Mouse (Mus musculus) fibroblast of lung, adult 2 months (primary cell): ENCODE measurements at regions not wholly inside any gene's neighbourhood (a gene's known extent, or its start where the extent isn't known, plus 50 kb on each side); places are given as distances from the start of the nearest gene placed in this dataset.

Source experiments
- DNase-seq: peaks from one replicate; pipeline ENCODE4 v3.0.0-alpha.2; 2011; ENCODE audit warnings: low read depth

GRCm38 (mm10) chr7:71488016-71488650 is 136.8 kb upstream of the Gm10295 start:
- DNase-seq, result no peak

GRCm38 (mm10) chr7:71475383-71475782 is 124.1 kb upstream of the Gm10295 start:
- DNase-seq, result peak; percentile 28

- no peak for DNase-seq
Observed at GRCm38 (mm10) chr7:71472384-71473141, 121.3 kb upstream of the Gm10295 start.

- no peak for DNase-seq
Observed at GRCm38 (mm10) chr7:71471658-71472383, 120.5 kb upstream of the Gm10295 start.

- DNase-seq, result no peak
Observed at GRCm38 (mm10) chr7:71471319-71471657, 120.0 kb upstream of the Gm10295 start.

DNA sequence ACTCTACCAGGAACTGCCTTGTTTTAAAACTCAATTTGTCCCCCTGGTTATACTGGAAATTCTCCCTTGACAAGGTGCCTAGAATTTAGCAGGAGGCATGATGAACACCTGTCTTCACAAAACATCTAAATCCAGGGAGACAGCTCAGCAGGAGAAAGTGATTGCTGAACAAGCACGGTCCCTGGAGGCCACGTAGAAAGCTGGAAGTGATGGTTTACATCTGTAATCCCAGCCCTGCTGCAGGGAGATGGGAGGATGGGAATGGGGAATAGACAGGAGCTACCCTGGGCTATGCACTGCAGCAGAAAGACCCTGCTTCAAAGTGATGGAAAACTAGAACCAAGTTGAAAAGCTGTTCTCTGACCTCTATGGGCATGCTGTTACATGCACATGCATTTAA is 119.1 kb upstream of the Gm10295 start:
- no peak for DNase-seq

GRCm38 (mm10) chr7:71469951-71470350 is 118.7 kb upstream of the Gm10295 start:
- DNase-seq, result no peak

GRCm38 (mm10) chr7:71467436-71468127 is 116.3 kb upstream of the Gm10295 start:
- DNase-seq, result no peak

GRCm38 (mm10) chr7:71464127-71464526 is 112.8 kb upstream of the Gm10295 start:
- DNase-seq, result no peak

GRCm38 (mm10) chr7:71463565-71463964 is 112.3 kb upstream of the Gm10295 start:
- no peak for DNase-seq

- DNase-seq, result no peak
Observed at GRCm38 (mm10) chr7:71459805-71460204, 108.5 kb upstream of the Gm10295 start.

GRCm38 (mm10) chr7:71458104-71458754 is 106.9 kb upstream of the Gm10295 start:
- DNase-seq, result no peak

- no peak for DNase-seq
Observed at GRCm38 (mm10) chr7:71457409-71458103, 106.3 kb upstream of the Gm10295 start.

DNA sequence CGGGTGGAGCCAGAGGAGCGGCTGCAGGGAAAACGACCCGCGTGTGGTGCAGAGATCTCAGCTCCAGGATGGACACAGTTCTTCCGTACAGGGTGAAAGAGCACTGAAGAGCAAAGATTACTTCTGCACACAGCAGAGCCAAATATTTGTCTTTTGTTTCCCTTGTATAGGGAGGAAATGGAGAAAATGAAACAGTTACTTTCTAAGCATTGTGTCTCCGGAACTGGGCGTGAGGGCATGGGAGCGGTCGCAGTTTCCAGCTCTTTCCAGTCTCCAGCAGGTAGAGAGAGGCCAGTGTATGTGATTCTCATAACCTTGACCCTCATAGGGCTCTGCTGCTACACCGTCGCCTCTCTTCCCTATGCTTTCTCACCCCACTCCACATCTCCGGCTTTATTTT is 105.1 kb upstream of the Gm10295 start:
- DNase-seq, result no peak

DNA sequence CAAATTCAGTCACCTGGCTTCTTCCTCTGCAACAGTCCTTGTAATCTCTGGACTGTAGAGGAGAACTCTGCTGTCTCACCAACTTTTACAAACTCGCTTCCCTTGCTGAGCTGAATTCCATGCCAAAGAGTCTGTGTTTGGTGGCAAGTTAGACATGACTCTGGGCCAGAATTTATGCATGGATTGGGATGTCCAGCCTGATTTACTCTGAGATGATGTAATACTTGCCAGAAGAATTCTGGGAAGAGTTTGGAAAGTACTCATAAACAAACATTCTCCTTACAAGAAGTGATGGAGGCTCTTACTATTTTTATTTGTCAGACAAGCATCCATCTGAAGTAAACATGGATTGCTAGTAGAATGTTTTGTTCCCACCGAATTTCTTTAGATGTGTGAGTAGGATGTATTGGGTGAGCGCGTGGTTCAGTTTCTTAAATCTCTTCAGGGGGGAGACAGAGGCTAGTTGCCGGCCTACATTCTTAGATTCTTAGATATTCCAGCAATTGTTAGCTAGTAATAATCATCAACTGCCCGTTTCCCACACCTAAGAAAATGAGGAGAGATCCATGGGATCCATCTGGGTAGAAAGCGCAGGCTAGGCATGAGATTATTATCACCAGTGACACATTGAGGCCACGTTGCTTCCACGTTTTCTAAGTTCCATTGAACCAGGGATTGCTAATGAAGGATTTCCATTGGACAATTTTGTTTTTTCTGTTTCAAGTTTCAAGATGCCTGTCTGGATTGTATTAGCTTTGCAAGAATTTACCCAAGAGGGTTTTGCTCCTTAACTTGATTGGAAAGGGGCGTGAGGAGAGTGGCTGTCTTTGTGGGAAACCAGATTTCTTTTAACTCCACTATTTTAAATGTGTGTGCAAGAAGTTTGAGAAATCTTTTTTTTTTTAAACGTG is 89.3 kb upstream of the Gm10295 start:
- peak; percentile 11 for DNase-seq

DNA sequence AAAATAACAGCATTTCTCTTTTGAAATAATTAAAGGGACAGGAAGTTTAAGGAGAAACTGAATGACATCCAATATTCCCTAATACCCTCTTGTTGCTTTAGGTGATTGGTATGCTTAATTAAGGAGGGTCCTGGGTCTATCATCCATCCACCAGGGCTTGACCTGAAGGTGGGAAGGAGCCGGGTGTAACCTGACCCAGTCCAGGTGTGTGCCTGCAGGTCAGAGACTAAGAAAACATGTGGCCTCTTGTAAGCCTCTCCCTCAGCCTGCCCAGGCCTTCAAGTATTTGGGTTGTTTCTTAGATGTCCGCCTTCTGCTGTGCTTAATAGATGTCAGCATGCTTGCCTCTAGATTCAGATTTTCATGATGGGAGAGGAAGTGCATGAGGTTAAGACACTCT is 74.7 kb upstream of the Gm10295 start:
- no peak for DNase-seq

GRCm38 (mm10) chr7:71419261-71419660 is 68.0 kb upstream of the Gm10295 start:
- DNase-seq, result no peak

GRCm38 (mm10) chr7:71418856-71419255 is 67.6 kb upstream of the Gm10295 start:
- no peak for DNase-seq

DNA sequence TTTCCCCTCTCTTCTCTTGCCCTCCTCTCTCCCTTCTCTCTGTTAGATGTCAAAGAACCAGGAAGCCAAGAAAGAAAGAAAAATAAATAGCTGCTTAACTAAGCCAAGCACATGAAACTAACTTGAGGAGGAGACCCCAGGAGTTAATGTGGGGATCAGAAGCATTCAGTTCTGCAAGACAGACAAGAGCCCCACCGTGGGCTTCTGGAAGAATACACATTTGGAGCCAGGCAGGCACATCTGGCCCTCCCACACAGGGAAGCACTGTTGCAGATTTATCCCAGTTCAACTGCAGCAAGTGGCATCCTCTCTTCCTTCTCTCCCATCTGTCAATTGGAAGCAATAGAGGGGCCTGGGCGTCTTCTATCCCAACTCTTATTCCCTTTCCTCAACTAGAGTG is 63.5 kb upstream of the Gm10295 start:
- DNase-seq, result no peak

- no peak for DNase-seq
Observed at GRCm38 (mm10) chr7:71413121-71413520, 61.8 kb upstream of the Gm10295 start.
